Mouse (Mus musculus) ES-Bruce4 (cell line): ENCODE data around the gene Prdm11. TPM values are rescaled to one million over a fixed set of nuclear protein-coding genes. Genes with fewer than 3 reads are reported as not detected.

Experiments used
- H3K27ac ChIP-seq: 2 replicates; pipeline ENCODE4 v1.5.1; 2012; ENCODE audit warnings: low read length, inconsistent platforms; ENCODE audit not compliant: insufficient read depth
- H3K27me3 ChIP-seq: 2 replicates; pipeline ENCODE4 v1.6.1; 2012; ENCODE audit warnings: mild to moderate bottlenecking, low read length, inconsistent platforms; ENCODE audit not compliant: control insufficient read depth, poor library complexity, insufficient read depth, severe bottlenecking
- H3K36me3 ChIP-seq: 2 replicates; pipeline ENCODE4 v1.6.1; 2012; ENCODE audit warnings: inconsistent platforms, mild to moderate bottlenecking, low read length, moderate library complexity; ENCODE audit not compliant: control insufficient read depth, poor library complexity, insufficient read depth, severe bottlenecking
- H3K4me1 ChIP-seq: one replicate; pipeline ENCODE4 v1.8.1; 2011; ENCODE audit warnings: low read length; ENCODE audit not compliant: control insufficient read depth, insufficient read depth
- H3K4me3 ChIP-seq: 2 replicates; pipeline ENCODE4 v1.5.1; 2011; ENCODE audit warnings: low read depth, mild to moderate bottlenecking, low read length
- H3K9ac ChIP-seq: 2 replicates; pipeline ENCODE4 v1.6.1; 2012; ENCODE audit warnings: low read depth, mild to moderate bottlenecking, inconsistent platforms; ENCODE audit not compliant: poor library complexity, severe bottlenecking
- H3K9me3 ChIP-seq: replicated peaks from 2 replicates; pipeline ENCODE4 v1.6.1; 2012; ENCODE audit warnings: mild to moderate bottlenecking, low read length, inconsistent platforms; ENCODE audit not compliant: control insufficient read depth, poor library complexity, insufficient read depth, severe bottlenecking
- CTCF ChIP-seq: IDR thresholded peaks from one replicate; pipeline ENCODE4 v1.8.1; 2011; ENCODE audit warnings: low read depth, low read length
- EP300 ChIP-seq: IDR thresholded peaks from 2 replicates; pipeline ENCODE4 v1.6.1; 2011; ENCODE audit warnings: low read depth, low read length; ENCODE audit not compliant: insufficient read depth
- POLR2A ChIP-seq: IDR thresholded peaks from one replicate; pipeline ENCODE4 v1.8.1; 2011; ENCODE audit warnings: low read length; ENCODE audit not compliant: insufficient read depth
- polyA plus RNA-seq: library from polyadenylated mRNA; stranded (reverse); fragments of >200 nt; gene quantifications from 2 replicates; pipeline ENCODE4 v1.2.4, GENCODE M21; 2011; ENCODE audit warnings: low read depth; ENCODE audit not compliant: missing spikeins, insufficient read depth, insufficient read length

The Prdm11 gene
- polyA plus RNA-seq, 1 experiment = 2.1 TPM

GRCm38 (mm10) chr2:93018854-93019253 lies 27.1 kb downstream of the Prdm11 start:
- TF ChIP-seq POLR2A (no peak), CTCF (no peak), EP300 (no peak)
- H3K9ac ChIP-seq = no peak overlapping the region
- H3K27me3 ChIP-seq = no peaks in the 10 kb centered on the region
- H3K9me3 ChIP-seq = no peaks in the 10 kb centered on the region
- no peaks in the 10 kb centered on the region for H3K36me3 ChIP-seq
- H3K27ac ChIP-seq = no peak overlapping the region
- peaks cover 3% of the 10 kb centered on the region for H3K4me1 ChIP-seq
- H3K4me3 ChIP-seq = no peak overlapping the region

GRCm38 (mm10) chr2:93017151-93017550 lies 28.8 kb downstream of the Prdm11 start:
- H3K36me3 ChIP-seq = no peaks in the 10 kb centered on the region
- H3K9me3 ChIP-seq = no peaks in the 10 kb centered on the region
- no peak overlapping the region for H3K4me3 ChIP-seq
- H3K9ac ChIP-seq = no peak overlapping the region
- peaks cover 3% of the 10 kb centered on the region for H3K4me1 ChIP-seq
- no peak for TF ChIP-seq EP300
- TF ChIP-seq CTCF = no peak
- TF ChIP-seq POLR2A = no peak
- H3K27me3 ChIP-seq = no peaks in the 10 kb centered on the region
- H3K27ac ChIP-seq = no peak overlapping the region

- no peak for TF ChIP-seq EP300
- no peak for TF ChIP-seq CTCF
- no peak for TF ChIP-seq POLR2A
- no peak overlapping the region for H3K27ac ChIP-seq
- H3K9me3 ChIP-seq = no peaks in the 10 kb centered on the region
Observed at GRCm38 (mm10) chr2:93015041-93015440, 30.9 kb downstream of the Prdm11 start.

GRCm38 (mm10) chr2:93014093-93014937 lies 31.7 kb downstream of the Prdm11 start:
- TF ChIP-seq CTCF (no peak), POLR2A (no peak), EP300 (no peak)
- Histone ChIP-seq H3K9ac (peak overlapping the region; percentile 69), H3K4me1 (peaks cover 3% of the 10 kb centered on the region), H3K4me3 (peak overlapping the region; percentile 31), H3K36me3 (no peaks in the 10 kb centered on the region), H3K27me3 (no peaks in the 10 kb centered on the region), H3K9me3 (no peaks in the 10 kb centered on the region), H3K27ac (no peak overlapping the region)

More at GRCm38 (mm10) chr2:93015041-93015440, 30.9 kb downstream of the Prdm11 start:
- H3K4me3 ChIP-seq = peak overlapping the region; percentile 81
- H3K27me3 ChIP-seq = no peaks in the 10 kb centered on the region
- H3K9ac ChIP-seq = peak overlapping the region; percentile 69
- H3K4me1 ChIP-seq = peaks cover 3% of the 10 kb centered on the region
- no peaks in the 10 kb centered on the region for H3K36me3 ChIP-seq

GRCm38 (mm10) chr2:93013415-93014092 lies 32.4 kb downstream of the Prdm11 start:
- Histone ChIP-seq H3K27ac (no peak overlapping the region), H3K27me3 (no peaks in the 10 kb centered on the region), H3K36me3 (no peaks in the 10 kb centered on the region), H3K9me3 (no peaks in the 10 kb centered on the region), H3K4me1 (peaks cover 3% of the 10 kb centered on the region), H3K4me3 (no peak overlapping the region), H3K9ac (no peak overlapping the region)
- no peak for TF ChIP-seq EP300
- TF ChIP-seq CTCF = no peak
- no peak for TF ChIP-seq POLR2A

- Histone ChIP-seq H3K9ac (no peak overlapping the region), H3K9me3 (no peaks in the 10 kb centered on the region), H3K4me1 (peaks cover 3% of the 10 kb centered on the region), H3K36me3 (no peaks in the 10 kb centered on the region), H3K27ac (no peak overlapping the region), H3K4me3 (no peak overlapping the region), H3K27me3 (no peaks in the 10 kb centered on the region)
- TF ChIP-seq EP300 = no peak
- TF ChIP-seq CTCF = no peak
- no peak for TF ChIP-seq POLR2A
Observed at GRCm38 (mm10) chr2:93012976-93013375, 33.0 kb downstream of the Prdm11 start.
